Mouse (Mus musculus) thymus, postnatal 25 days (tissue): ENCODE data around the gene Il6st.
A peak's percentile ranks its signal among the peaks of the same experiment; 100 is the strongest.

Experiments used
- DNase-seq: peaks from one replicate; pipeline ENCODE4 v3.0.0; 2022

Il6st gene

DNA sequence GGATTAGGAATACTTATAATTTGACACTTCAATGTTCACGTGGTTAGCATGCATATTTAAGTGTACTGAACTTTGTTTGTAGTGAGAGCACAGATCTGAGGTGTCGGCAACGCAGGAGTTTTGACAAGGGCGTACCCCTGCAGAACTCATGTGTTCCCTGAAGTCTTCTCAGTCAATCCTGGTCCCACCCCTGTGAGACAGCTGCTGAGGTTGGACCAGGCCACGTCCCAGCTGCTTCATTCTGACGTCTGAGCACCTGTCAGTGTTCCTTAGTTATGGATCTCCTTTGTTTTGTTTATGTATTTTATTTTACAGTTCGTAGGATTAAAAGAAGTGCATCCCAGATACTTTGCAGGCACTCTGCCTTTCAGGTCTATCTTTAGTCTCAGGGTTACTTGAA lies 19.1 kb downstream of the Il6st start:
- no peak for DNase-seq

DNA sequence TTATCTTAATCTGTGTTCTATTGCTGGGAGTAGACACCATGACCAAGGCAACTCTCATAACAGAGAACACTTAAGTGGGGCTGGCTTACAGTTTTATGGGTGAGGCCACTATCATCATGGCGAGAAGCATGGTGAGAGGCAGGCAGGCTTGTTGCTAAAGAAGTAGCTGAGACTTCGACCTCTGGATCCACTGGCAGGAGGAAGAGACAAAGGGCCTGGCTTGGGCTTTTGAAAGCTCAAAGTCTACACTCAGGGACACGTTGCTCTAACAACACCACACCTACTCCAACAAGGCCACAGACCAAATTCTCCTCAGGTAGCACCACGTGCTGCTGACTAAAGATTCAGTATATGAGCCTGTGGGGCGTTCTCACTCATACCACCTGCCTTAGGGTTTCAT lies 22.4 kb downstream of the Il6st start:
- DNase-seq = no peak

DNA sequence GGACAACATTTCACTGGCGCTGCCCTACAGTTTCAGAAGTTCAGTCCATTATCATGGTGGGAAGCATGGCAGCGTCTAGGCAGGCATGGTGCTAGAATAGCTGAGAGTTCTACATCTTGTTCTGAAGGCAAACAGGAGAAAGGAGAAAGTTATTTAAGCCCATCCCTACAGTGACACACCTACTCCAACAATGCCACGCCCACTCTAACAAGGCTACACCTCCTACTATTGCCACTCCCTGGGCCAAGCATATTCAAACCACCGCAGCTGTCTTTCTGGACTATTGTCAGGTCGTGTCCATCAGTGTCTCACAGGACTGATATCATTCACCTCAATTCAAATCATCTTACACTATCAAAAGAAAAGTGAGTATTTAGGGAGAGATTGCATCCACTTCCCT lies 22.8 kb downstream of the Il6st start:
- no peak for DNase-seq

DNA sequence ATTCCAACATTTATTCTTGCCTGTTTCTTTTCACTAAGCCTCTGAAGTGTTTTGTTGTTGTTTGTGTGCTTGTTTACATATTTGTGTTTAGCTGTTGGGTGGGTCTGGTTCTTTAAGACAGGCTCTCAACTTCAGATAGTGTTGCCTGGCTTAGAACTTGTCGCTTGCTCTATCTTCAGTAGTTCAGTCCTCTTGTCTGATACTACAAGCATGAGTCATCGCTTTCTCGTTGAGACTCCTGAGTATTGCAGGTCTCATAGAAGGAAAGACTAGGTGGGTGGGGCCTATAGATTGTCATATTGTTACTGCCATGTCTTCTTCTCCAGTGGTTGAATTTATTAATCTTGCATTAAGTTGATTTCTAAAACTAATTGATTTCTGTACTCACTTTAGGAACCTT lies 26.2 kb downstream of the Il6st start:
- no peak for DNase-seq

DNA sequence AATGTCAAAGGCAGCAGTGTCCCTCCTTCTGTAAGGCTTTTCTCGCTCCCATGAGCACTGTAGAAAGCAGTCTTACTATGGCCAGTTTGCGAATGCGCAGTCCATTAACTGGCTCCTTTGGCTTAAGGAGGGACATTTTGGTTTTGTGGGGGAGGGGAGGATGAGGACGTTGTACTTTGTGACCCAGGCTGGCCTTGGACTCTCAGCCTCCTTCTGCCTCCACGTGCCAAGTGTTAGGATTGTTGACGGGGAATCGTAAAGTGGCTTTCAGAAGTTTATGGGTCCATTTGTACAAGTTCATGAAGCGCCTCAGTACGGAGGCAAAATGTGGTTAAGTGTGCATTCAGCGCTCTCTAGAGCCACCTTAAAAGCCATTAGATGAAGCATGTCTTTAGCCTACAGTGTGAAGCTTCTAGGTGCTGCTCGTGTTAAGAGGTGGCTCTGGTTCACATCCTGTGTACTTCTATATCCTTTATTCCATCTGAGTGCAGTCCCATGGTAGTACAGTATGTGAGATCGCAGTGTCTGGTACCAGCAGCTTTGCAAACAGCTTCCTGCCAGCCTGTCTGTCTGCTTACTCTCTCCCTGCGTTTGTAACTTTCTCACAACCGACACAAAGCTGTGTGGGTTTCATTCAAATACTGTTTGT lies 27.9 kb downstream of the Il6st start:
- no peak for DNase-seq

DNA sequence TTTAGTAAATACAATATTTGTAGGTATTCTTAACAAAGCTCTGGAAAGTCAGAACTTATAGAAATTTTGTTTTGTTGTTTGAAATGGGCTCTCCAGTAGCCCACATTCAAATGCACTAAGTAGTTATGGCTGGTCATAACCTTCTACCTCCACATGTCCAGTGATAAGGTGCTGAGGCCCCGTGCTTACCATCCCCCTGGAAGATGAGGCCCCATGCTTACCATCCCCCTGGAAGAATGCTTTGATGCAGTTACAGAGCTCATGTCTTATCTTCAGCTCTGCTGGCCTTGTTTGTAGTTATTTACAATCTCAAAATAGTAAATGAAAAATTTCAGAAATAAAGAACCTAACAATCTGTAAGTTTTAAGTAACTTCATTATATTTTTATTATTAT lies 28.4 kb downstream of the Il6st start:
- no peak for DNase-seq

DNA sequence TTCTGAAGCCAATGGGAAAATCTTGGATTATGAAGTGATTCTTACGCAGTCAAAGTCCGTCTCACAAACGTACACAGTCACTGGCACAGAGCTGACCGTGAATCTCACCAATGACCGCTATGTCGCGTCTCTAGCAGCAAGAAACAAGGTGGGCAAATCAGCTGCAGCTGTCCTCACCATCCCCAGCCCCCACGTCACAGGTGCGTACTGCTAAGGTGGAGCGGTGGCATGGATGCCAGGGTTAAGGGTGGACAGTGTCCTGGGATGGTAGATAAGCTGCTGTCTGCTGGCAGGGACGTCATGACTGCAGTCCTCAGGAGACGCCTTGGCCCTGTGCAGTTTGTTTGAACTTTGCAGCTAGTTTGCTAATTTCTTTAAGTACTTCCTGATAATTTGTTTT lies 30.7 kb downstream of the Il6st start:
- DNase-seq = no peak

DNA sequence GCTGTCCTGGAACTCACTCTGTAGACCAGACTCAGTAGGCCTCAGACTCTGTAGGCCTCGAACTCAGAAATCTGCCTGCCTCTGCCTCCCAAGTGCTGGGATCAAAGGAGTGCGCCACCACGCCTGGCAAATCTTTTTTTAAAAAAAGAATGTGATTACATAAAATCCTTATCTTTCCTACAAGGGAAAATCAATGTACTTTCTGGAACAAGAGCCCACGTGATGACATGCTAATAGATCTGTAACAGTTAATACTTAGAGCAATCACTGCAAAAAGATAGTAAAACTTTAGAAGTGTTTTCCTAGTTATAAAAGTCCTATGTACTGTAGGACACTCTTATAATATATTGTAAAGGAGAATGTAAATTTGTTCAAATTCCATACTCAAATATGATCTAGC lies 36.2 kb downstream of the Il6st start:
- no peak for DNase-seq

DNA sequence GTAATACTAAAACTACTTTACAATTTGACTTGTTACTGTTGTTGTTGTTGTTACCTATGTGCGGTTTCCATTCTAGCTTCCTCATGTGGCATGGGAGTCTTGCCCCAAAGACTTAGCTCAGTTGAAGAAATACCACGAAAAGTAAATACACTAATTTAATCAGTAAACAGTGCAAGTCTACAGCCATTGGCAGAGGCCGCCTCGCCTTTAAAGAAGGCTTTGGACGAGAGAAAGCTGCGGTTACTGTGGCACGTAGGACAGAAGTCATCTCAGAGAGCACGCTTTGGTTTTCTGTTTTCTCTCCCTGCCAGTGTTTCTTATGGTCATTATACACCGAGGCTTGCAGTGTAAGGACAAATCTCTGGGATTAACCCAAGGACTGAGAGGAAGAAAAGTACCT lies 36.6 kb downstream of the Il6st start:
- DNase-seq = no peak

DNA sequence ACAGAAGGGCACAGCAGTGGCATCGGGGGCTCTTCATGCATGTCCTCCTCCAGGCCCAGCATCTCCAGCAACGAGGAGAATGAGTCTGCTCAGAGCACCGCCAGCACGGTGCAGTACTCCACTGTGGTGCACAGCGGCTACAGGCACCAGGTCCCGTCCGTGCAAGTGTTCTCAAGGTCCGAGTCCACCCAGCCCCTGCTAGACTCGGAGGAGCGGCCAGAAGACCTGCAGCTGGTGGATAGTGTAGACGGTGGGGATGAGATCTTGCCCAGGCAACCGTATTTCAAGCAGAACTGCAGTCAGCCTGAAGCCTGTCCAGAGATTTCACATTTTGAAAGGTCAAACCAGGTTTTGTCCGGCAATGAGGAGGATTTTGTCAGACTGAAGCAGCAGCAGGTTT lies 40.0 kb downstream of the Il6st start:
- DNase-seq = no peak

DNA sequence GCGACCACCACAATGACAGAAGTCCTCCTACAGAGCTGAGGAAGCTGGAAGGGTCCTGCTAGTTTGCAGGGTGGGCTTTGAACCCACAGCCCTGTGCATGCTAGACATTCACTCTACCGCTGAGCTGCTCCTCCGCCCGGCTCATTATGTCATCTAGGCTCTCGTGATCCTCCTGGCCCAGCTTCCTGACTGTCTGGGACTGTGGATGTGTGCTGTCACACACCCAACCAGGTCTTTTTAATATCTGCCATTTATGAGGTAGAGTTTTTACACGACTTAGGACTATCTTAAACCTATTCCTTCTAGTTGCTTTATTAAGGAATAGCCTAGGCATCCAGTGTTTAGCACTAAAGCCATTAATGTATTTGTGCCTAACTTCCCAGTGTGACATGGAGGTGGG lies 41.6 kb downstream of the Il6st start:
- no peak for DNase-seq

DNA sequence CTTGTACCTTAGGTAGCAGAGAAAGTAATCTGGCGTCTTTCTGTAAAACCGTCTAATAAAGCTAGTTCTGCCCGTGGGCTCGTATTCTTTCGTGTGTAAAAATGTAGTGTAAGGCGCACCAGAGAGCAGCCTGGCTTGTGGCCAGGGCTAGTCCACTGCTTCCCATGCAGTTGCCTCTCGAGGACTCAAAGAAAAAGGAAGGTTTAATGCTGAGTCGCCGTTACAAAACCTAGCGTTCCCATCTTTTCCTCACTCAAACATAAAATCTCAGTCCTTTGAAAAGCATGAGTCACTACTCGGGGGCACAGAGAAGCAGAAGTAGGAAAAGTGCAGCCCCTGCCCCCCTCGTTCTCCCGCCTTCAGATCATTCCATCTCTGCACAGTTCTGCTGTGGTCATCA lies 42.9 kb downstream of the Il6st start:
- DNase-seq = no peak

DNA sequence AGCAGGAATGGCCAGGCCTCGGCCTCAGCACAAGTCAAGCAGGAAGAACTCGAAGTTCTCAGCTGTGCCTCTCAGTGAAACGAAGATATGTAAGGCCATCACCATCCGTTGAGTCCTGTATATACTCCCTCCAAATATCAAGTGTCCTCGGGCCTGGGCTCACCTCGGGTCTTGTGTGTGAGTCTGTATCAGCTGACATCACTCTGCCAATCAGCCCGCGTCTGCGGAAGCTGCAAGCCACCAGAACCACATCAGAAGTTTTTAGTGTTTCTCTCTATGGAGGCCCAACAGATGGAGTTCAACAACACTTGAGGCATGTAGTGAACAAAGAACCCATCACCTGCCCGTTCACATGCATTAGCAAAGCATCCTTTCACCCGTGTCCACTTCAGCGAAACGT lies 43.8 kb downstream of the Il6st start:
- peak; percentile 66 for DNase-seq

DNA sequence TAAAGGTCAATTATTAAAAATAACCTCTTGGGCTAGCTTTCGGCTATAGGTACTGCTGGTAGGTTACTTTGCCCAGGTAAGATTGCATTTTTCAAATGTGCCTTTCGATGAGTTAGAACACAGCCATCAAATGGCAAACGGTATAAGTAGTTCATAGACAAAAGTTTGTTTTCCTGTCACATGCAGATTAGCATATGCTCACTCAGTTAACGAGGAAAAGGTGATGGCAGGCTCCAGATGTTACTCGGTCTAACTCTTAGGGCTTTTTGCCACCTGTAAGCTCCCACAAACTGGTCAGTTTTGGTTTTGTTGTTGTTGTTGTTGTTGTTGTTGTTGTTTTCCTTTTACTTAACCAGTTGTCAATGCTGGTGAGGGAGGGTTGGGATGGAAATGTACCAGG lies 44.6 kb downstream of the Il6st start:
- DNase-seq = no peak

DNA sequence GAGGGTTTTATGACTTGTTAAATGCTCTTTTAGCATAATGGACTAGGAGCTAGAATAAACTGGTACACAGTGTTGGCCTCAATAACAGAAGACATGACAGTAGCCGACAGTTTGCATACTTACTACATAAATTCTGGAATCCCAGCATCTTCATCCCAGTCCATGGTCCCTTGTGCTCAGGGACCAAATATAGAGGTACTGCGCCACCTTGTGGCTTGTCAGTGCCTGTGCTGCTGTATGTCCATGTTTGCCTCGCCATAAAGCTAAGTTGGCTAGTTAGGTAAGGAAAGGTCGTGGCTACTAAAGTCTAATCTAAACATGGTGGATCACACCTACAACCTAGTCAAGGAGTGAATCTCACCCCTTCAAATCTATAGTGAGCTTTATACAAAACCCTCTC lies 45.6 kb downstream of the Il6st start:
- peak; percentile 70 for DNase-seq

DNA sequence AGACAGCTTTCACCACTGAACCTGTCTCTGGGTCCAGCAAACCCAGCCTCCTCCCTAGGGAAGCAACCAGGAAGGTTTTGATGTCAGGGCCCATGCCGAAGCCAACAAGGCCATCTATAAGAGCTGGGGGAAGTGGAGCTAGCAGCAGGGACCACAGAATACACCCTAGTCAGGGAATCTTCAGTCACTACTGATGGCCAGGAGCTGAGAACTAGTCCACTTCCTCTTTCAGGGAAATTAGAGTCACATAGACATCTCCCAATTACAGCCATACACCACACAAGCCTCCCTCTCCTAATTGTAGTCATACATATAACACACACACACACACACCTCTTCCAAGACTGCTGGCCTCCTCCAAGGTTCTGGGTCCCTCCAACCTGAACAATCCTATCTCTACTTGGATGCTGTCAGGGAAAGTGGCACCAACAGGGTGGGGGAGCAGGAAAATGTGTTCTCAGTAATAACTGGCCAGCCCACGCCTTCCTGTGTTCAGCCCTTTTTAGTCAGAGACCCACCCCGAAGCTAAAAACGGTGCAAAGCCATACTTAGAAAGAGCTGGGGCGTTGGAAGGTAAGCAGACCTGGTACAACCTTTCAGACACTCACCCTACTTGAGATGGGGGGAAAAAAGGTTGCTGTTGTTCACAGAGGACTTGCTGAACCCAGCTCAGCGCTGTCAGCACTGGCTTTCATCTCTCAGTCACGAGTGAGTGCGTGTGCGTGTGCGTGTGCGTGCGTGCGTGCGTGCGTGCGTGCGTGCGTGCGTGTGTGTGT lies 46.8 kb downstream of the Il6st start:
- DNase-seq = no peak

DNA sequence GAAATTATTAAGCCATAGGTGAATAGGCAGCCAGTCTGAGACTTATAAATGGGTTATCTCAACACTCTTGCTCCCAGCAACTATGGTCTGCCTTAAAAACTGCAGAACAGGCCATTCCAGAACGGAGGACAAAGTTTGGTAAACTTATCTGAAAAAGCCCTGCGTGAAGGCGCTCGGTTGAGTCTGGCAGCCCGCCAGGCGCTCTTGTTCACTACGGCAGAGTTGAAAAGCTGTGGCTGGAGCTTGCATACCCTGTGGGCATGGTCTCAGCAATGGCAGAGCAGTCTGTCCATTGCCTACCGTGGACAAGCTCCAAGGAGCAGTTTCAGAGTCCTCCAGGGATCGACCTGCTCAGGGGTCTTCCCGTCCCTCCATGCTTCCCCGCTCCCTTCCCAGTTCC lies 47.4 kb downstream of the Il6st start:
- no peak for DNase-seq

DNA sequence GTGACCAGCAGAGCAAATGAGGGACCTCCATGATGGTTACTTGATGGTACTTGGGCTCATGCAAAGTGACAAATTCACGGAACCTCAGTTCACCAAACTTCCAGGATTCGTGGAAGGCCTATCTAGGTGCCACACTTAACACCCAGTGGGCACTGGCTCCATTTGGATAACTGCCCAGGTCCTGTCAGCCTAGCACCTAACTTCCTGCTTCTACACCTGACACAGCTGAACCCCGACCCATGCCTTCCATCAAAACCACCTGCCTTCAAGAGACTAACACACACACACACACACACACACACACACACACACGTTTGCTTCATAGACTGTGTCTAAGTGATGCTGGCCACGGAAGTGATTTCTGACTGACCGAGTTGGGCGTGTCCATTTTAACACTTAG lies 47.9 kb downstream of the Il6st start:
- no peak for DNase-seq

DNA sequence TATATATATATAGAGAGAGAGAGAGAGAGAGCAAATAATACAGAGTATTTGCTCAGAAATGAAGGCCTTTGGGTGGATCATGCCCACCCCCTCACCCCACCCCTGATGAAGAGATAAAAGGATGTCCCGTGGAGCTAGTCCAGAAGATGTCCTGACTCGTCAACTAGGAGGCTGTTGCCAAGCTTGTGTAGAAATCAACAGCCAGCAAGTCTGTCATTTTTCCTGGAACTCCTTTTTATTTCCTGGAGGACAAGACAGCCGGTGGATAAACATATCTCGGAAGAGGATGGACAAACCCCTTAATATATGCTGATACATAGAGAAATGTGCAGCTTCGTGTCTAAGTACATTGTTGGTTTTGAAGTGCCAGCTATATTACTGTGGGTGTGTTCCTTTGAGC lies 49.0 kb downstream of the Il6st start:
- no peak for DNase-seq

DNA sequence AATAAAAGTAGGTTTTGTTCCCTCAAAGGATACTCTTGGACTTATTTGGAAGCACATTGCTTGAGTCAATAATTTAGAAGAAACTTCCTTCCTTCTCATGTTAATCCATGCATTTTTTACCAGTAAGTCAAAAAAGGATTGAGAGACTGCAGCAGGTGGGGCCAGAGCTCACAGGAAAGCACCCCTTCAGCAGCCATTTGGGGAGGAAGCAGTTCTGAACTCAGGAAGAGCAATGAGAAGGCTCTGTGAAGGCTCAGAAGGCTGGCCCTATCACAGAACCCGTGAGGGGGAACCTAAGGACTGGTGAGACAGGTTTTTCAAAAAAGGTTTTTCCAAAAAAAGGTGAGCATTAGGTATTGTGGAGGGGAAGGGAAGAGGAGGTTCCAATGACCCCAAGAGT lies 50.7 kb downstream of the Il6st start:
- DNase-seq = peak; percentile 32

DNA sequence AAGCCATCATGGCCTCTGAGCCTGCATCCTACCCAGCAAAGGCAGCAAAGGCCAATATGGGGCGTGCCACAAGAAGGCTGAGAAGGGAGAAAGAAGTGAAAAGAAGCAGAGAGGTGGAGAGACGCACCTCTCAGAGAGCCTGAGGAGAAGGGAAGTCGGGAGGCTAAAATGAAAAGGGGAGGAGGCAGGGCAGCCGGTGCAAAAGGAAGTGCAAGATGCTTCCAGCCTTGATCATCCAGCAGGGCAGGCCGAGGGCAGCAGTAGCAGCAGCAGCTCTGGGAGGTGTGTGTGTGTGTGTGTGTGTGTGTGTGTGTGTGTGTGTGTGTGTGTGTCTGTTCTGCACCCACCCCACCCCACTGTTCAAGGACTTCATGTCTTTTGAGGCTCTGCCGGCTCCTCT lies 58.4 kb downstream of the Il6st start:
- no peak for DNase-seq

DNA sequence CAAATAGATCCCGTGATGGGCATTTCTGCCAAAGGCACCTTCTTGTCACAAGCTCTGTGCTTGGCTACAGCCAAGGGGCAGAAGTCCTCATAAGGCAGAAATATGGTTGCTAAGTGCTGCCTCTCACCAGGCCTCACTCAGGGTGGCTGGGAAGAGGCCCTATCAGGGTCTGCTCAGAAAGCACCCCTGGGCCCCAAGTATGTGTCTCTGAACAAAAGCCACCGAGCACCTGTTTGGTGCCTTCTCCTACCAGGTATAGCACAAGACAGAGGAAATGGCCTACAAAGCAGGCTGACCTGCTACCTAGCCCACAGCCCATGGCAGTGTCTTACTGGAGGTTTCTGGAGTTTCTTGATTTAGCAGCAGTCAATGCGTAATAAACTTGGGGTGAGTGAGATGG lies 59.0 kb downstream of the Il6st start:
- DNase-seq = no peak

DNA sequence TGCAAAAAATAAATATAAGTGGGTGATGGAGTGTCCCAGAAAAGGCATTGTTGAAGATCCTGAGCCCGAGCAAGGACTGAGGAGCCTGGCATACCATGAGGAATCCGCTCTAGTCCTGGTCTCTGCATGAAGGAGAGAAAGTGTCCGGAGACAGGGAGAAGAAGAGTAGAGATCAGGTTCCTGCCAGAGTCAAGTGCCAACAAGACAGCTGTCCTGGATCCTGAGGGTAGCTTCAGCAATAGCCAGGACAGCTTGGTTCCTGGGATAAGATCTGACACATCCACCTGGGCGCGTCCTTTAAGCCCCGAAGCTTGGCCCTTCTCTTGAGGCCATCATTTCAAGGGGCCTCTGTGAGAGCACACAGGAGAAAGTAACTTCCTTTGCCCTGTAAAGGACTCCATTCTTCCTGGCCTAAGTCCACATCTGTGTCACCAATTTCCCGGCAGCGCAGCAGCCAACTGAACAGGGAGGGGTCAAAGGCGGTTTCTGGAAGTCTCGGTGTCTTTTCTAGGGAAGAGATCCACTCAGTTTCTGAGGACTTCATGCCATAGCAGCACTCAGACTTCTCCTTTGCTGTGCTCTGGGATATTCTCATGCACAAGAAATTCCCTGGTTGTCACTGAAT lies 59.6 kb downstream of the Il6st start:
- DNase-seq = no peak

DNA sequence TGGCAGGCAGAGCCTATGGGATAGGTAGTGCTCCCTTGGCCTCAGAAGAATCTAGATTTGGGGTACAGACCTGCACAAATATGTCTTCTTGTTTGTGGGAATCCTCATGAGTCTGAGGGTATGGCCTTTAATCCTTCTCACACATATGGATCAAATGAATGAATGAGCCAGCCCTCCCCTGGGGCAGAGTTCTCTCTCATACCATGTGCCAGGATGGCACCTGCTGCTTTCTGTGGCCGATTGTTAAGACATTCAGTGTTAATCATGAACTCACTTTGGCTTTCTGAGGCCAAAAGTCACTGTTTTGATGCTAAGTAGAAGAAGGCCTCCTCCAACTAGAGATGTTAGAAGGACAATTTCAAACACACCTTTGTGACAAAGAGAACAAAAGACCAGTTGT lies 63.3 kb downstream of the Il6st start:
- DNase-seq = no peak

DNA sequence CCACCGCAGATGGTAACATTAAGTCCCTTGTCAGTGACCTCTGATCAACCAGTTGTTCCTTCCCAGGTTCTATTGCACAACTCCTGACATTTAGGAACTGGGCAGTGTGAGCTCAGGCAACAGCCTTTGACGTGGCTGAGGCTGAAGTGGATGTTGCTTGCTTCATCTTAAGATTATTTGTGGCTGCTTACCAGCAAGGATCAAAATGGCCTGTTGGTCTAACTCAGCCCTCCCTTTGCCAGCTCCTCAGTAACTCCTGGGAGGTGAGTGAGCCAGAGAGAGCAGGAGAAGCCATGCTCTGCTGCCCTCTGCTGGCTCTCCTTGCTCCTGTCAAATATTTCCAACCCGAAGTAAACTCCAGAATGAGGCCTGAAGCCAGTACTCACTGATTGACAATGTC lies 66.0 kb downstream of the Il6st start:
- peak; percentile 81 for DNase-seq
